Mouse (Mus musculus) E14TG2a.4 (cell line): ENCODE data around the gene Cyp2g1.

ENCODE experiments used
- CTCF ChIP-seq: conservative IDR thresholded peaks from 2 replicates; pipeline ENCODE4 v1.5.1; 2014; ENCODE audit warnings: low read length
- NANOG ChIP-seq: IDR thresholded peaks from 2 replicates; pipeline ENCODE4 v1.6.1; 2014; ENCODE audit warnings: borderline replicate concordance, low read length, mixed read lengths
- POU5F1 ChIP-seq: IDR thresholded peaks from 2 replicates; pipeline ENCODE4 v1.6.1; 2014; ENCODE audit warnings: low read length, borderline replicate concordance

GRCm38 (mm10) chr7:26808592-26808991, at the start of gene Cyp2g1:
- no peak for TF ChIP-seq CTCF
- TF ChIP-seq NANOG = no peak
- TF ChIP-seq POU5F1 = no peak
